Mouse (Mus musculus): ENCODE data around the gene Trir. TPM values are rescaled to one million over a fixed set of nuclear protein-coding genes. Genes with fewer than 3 reads are reported as not detected.
A peak's percentile ranks its signal among the peaks of the same experiment; 100 is the strongest.

Trir gene
- polyA plus RNA-seq, 1 experiment, result 135 TPM

DNA sequence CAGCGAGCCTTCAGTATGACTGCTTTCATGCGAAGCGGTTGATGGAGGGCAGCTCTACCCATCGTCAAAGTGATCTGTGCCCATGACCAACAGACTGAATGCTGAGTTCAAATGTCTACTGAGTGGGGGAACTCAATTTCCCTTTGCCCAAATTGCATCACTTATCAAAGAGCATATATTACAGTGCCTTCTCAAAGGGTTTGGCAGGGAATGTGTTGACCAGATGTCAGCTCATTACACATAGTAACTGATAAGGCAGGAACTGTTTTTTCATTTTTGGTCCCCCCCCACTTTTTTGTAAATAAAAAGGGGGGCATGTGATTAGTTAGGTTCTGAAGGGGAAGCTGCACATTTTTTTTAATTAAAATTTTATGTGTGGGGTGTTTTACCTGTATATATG lies 36.0 kb downstream of the Trir start:
- 95% methylated on average over 4 of the region's 4 CpGs for WGBS
- Histone ChIP-seq H3K27ac (ENCODE audit: insufficient read depth, low read depth, low read length) (no peak overlapping the region), H3K4me1 (ENCODE audit: control insufficient read depth, insufficient read depth, insufficient read length, low read length) (peaks cover 13% of the 10 kb centered on the region), H3K36me3 (ENCODE audit: control insufficient read depth, insufficient read depth, low read length) (0 out of 2 replicates have a peak, but pooled peaks cover 3% of the 10 kb centered on the region), H3K4me3 (ENCODE audit: low read depth, low read length) (no peak overlapping the region), H3K27me3 (ENCODE audit: control insufficient read depth, insufficient read depth, low read length) (no peaks in the 10 kb centered on the region)
- TF ChIP-seq CTCF (IDR thresholded peaks at IDR 0.05; ENCODE audit: extremely low read depth, insufficient read length, insufficient replicate concordance, low read depth, low read length), result no peak
- TF ChIP-seq POLR2A (IDR thresholded peaks at IDR 0.05; ENCODE audit: low read depth, low read length), result no peak

DNA sequence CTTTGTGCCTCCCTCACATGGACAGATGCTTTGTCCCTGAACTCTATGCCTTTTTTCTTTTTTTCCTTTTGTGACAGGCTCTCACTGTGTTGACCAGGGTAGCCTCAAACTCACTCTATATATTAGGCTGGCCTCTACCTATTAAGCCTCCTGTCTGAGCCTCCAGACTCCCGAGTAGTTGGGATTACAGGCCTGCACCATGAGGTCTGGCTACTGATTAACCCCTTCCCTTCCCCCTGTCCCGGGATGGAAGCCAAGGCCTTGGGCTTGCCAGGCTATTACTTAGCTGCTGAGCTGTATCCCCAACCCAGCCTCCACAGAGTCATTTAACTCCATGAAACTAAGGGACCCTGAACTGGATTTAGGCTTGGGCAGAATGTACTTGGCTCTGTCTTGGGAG lies 38.6 kb downstream of the Trir start:
- Histone ChIP-seq H3K4me1 (ENCODE audit: control insufficient read depth, insufficient read depth, insufficient read length, low read length) (peaks cover 13% of the 10 kb centered on the region), H3K27ac (ENCODE audit: insufficient read depth, low read depth, low read length) (no peak overlapping the region), H3K36me3 (ENCODE audit: control insufficient read depth, insufficient read depth, low read length) (peaks cover 3% of the 10 kb centered on the region; the same call in 1 of the 2 replicates), H3K4me3 (ENCODE audit: low read depth, low read length) (no peak overlapping the region), H3K27me3 (ENCODE audit: control insufficient read depth, insufficient read depth, low read length) (no peaks in the 10 kb centered on the region)
- TF ChIP-seq CTCF (IDR thresholded peaks at IDR 0.05; ENCODE audit: extremely low read depth, insufficient read length, insufficient replicate concordance, low read depth, low read length) (no peak), POLR2A (IDR thresholded peaks at IDR 0.05; ENCODE audit: low read depth, low read length) (no peak)
- 18% methylated on average over 2 of the region's 2 CpGs for WGBS

DNA sequence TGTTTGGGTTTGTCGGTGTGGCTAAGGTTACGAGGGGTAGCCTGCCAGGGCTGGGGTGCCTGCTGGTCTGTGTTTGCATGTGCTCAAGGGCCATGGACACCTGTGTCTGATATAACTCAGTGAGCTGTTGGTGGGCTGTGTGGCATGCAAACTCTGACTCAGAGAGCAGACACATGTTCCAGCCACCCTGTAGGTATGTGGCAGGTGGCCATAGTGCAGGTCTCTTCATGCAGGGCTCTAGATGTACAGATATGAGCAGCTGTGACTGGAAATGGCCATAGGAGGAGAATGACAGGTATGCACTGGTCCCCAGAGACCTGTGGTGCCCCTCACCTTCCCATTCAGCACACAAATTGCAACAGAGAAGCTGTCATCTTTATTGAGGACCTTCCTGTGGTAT lies 40.5 kb downstream of the Trir start:
- TF ChIP-seq CTCF (IDR thresholded peaks at IDR 0.05; ENCODE audit: extremely low read depth, insufficient read length, insufficient replicate concordance, low read depth, low read length), result no peak
- no peak for TF ChIP-seq POLR2A (IDR thresholded peaks at IDR 0.05; ENCODE audit: low read depth, low read length)
- Histone ChIP-seq H3K27ac (ENCODE audit: insufficient read depth, low read depth, low read length) (no peak overlapping the region), H3K4me1 (ENCODE audit: control insufficient read depth, insufficient read depth, insufficient read length, low read length) (peaks cover 14% of the 10 kb centered on the region; the same call in 1 of the 2 replicates), H3K4me3 (ENCODE audit: low read depth, low read length) (no peak overlapping the region), H3K27me3 (ENCODE audit: control insufficient read depth, insufficient read depth, low read length) (no peaks in the 10 kb centered on the region), H3K36me3 (ENCODE audit: control insufficient read depth, insufficient read depth, low read length) (peaks cover 3% of the 10 kb centered on the region; the same call in 1 of the 2 replicates)
- 93% methylated on average over 2 of the region's 2 CpGs for WGBS

DNA sequence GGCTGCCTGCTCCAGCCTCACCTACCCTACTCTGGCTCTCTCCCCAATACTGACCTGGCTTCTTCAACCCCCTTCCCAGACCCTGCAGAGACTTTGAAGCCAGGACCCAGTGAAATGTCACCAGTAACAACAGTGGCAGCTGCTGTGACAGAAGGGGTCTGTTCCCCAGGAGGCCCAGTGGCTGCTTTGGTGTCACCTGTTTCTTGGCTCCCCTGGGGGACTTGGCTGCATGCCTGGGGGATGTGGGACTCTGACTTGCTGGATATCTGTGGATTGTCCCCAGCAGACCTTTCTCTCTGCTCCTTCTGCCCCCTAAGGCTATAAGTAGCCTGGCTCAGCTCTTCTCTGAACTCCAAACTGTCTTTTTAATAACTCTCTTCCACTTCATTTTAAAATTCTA lies 41.4 kb downstream of the Trir start, which contains the start of gene Gm5741:
Gene Gm5741 (minus strand): TSS at position 1 of the 400 bp plus-strand sequence.
- peaks cover 3% of the 10 kb centered on the region; the same call in 1 of the 2 replicates for H3K36me3 ChIP-seq (ENCODE audit: control insufficient read depth, insufficient read depth, low read length)
- H3K27ac ChIP-seq (ENCODE audit: insufficient read depth, low read depth, low read length), result no peak within 1 kb of the TSS
- peaks cover 18% of the 10 kb centered on the region; the same call in 1 of the 2 replicates for H3K4me1 ChIP-seq (ENCODE audit: control insufficient read depth, insufficient read depth, insufficient read length, low read length)
- no peaks in the 10 kb centered on the region for H3K27me3 ChIP-seq (ENCODE audit: control insufficient read depth, insufficient read depth, low read length)
- no peak within 1 kb of the TSS for H3K4me3 ChIP-seq (ENCODE audit: low read depth, low read length)
- TF ChIP-seq CTCF (IDR thresholded peaks at IDR 0.05; ENCODE audit: extremely low read depth, insufficient read length, insufficient replicate concordance, low read depth, low read length) (no peak), POLR2A (IDR thresholded peaks at IDR 0.05; ENCODE audit: low read depth, low read length) (no peak)

GRCm38 (mm10) chr8:85071041-85071440 lies 44.4 kb downstream of the Trir start:
- TF ChIP-seq POLR2A (IDR thresholded peaks at IDR 0.05; ENCODE audit: low read depth, low read length) (no peak), CTCF (IDR thresholded peaks at IDR 0.05; ENCODE audit: extremely low read depth, insufficient read length, insufficient replicate concordance, low read depth, low read length) (no peak)
- no peak overlapping the region for H3K4me3 ChIP-seq (ENCODE audit: low read depth, low read length)
- H3K36me3 ChIP-seq (ENCODE audit: control insufficient read depth, insufficient read depth, low read length), result peaks cover 24% of the 10 kb centered on the region
- 57% methylated on average over 5 of the region's 5 CpGs for WGBS
- no peaks in the 10 kb centered on the region for H3K27me3 ChIP-seq (ENCODE audit: control insufficient read depth, insufficient read depth, low read length)
- H3K27ac ChIP-seq (ENCODE audit: insufficient read depth, low read depth, low read length), result peak overlapping the region; percentile 93
- peaks cover 12% of the 10 kb centered on the region; the same call in 1 of the 2 replicates for H3K4me1 ChIP-seq (ENCODE audit: control insufficient read depth, insufficient read depth, insufficient read length, low read length)

GRCm38 (mm10) chr8:85071514-85072281 lies 45.1 kb downstream of the Trir start, which contains the start of gene Dhps:
Gene Dhps, plus strand, starts transcription at chr8:85071757.
- H3K27me3 ChIP-seq (ENCODE audit: control insufficient read depth, insufficient read depth, low read length), result no peaks in the 10 kb centered on the region
- under 1% methylated on average over 68 of the region's 68 CpGs for WGBS
- peaks cover 12% of the 10 kb centered on the region; the same call in 1 of the 2 replicates for H3K4me1 ChIP-seq (ENCODE audit: control insufficient read depth, insufficient read depth, insufficient read length, low read length)
- TF ChIP-seq CTCF (IDR thresholded peaks at IDR 0.05; ENCODE audit: extremely low read depth, insufficient read length, insufficient replicate concordance, low read depth, low read length) (no peak), POLR2A (IDR thresholded peaks at IDR 0.05; ENCODE audit: low read depth, low read length) (peak; percentile 84)
- peaks cover 26% of the 10 kb centered on the region for H3K36me3 ChIP-seq (ENCODE audit: control insufficient read depth, insufficient read depth, low read length)
- peak within 1 kb of the TSS; percentile 74 for H3K4me3 ChIP-seq (ENCODE audit: low read depth, low read length)
- peak within 1 kb of the TSS; percentile 93 for H3K27ac ChIP-seq (ENCODE audit: insufficient read depth, low read depth, low read length)

DNA sequence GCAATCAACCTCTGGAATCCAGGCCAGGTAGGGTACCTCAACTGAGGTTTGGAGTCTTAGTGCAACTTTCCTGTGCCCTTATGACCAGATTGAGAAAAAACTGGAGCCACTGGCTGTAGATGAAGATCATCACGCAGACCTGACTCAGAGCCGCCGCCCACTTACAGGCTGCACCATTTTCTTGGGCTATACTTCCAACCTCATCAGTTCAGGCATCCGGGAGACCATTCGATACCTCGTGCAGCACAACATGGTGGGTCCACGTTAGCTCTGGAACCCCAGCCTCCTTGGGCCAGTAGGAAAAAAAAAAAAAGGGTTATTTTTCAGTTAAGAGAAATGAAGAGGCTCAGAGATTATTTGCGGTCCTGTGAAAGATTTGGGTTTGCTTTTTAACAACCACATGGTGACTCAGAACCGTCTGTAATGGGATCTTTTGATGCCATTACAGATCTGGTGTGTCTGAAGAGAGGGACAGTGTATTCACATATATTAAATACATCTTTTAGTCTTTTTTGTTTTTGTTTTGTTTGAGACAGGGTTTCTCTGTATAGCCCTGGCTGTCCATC lies 45.8 kb downstream of the Trir start:
- TF ChIP-seq POLR2A (IDR thresholded peaks at IDR 0.05; ENCODE audit: low read depth, low read length), result no peak
- no peak for TF ChIP-seq CTCF (IDR thresholded peaks at IDR 0.05; ENCODE audit: extremely low read depth, insufficient read length, insufficient replicate concordance, low read depth, low read length)
- 36% methylated on average over 9 of the region's 9 CpGs for WGBS
- H3K36me3 ChIP-seq (ENCODE audit: control insufficient read depth, insufficient read depth, low read length), result peaks cover 25% of the 10 kb centered on the region

More for the DNA sequence above, 45.8 kb downstream of the Trir start:
- Histone ChIP-seq H3K4me3 (ENCODE audit: low read depth, low read length) (peak overlapping the region; percentile 74), H3K27me3 (ENCODE audit: control insufficient read depth, insufficient read depth, low read length) (no peaks in the 10 kb centered on the region), H3K4me1 (ENCODE audit: control insufficient read depth, insufficient read depth, insufficient read length, low read length) (peaks cover 12% of the 10 kb centered on the region; the same call in 1 of the 2 replicates), H3K27ac (ENCODE audit: insufficient read depth, low read depth, low read length) (peak overlapping the region; percentile 23)
